Mouse (Mus musculus): ENCODE data around the gene Gm21915. TPM values are rescaled to one million over a fixed set of nuclear protein-coding genes. Genes with fewer than 3 reads are reported as not detected.

Gene Gm21915
- not detected for polyA plus RNA-seq (2012; fragmentation: generic; extraction: Trizol)
- long read RNA-seq, experiment 1, result 0 reads
- long read RNA-seq, experiment 2, result 0 reads

DNA sequence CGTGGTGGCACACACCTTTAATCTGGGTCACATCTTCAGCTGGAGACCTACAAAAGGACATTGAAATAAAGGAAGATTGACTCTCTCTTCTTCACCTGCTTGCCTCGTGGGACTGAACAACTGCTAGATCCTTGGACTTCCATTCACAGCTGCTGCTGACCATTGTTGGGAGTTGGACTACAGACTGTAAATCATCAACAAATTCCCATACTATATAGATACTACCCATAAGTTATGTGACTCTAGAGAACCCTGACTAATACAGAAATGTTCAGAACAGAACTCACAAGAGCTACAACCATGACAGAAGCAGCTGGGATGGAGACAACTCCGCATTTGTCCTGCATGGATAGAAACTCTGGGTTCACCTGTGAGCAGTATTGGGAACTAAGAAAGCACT, at the start of gene Gm21915:
TSS of gene Gm21915 (plus strand) at position 301 of the 400 bp plus-strand sequence.
- Histone ChIP-seq H3K79me2 (ENCODE audit: control insufficient read depth, insufficient read depth) (no peaks in the 10 kb centered on the region), H3K79me3 (ENCODE audit: low read depth) (no peaks in the 10 kb centered on the region), H3K4me3 (ENCODE audit: insufficient read depth, poor library complexity, severe bottlenecking) (no peak within 1 kb of the TSS), H3K27me3 (ENCODE audit: control insufficient read depth, insufficient read depth, insufficient read length) (no peaks in the 10 kb centered on the region), H3K36me3 (ENCODE audit: control insufficient read depth, insufficient read depth) (no peaks in the 10 kb centered on the region), H3ac (ENCODE audit: control insufficient read depth, insufficient read length, low read depth) (no peak within 1 kb of the TSS)
- TF ChIP-seq FOSL1 (IDR thresholded peaks at IDR 0.05; ENCODE audit: insufficient read depth, low read length, poor library complexity, severe bottlenecking) (no peak), CEBPB (IDR thresholded peaks at IDR 0.05; ENCODE audit: low read depth) (no peak), MAX (IDR thresholded peaks at IDR 0.05) (no peak), USF1 (IDR thresholded peaks at IDR 0.05; ENCODE audit: low read depth) (no peak), CTCF (IDR thresholded peaks at IDR 0.05; ENCODE audit: control insufficient read depth, insufficient read depth, insufficient read length) (no peak), MYOG (IDR thresholded peaks at IDR 0.05; ENCODE audit: control insufficient read depth, extremely low read depth, insufficient read length) (no peak), MYOD1 (IDR thresholded peaks at IDR 0.05; ENCODE audit: control insufficient read depth, insufficient read length, low read depth) (no peak)

DNA sequence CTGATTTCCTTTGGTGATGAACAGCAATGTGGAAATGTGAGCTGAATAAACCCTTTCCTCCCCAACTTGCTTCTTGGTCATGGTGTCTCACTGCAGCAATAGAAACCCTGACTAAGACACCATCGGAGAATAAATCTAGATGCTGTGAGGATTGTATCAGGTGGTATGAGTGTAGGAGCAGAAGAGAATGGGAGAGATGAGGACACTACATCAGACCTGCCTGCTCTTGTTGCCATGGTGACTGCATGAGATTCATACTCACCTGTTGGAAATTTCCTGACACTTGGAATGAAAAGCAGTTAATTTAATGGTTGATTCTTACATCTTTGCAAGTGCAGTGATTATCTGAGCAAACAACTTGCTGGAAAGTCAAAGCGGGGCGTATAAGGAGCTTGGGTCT, 48.1 kb upstream of the Gm21915 start:
- Histone ChIP-seq H3K4me3 (ENCODE audit: insufficient read depth, poor library complexity, severe bottlenecking) (no peak overlapping the region), H3K27me3 (ENCODE audit: control insufficient read depth, insufficient read depth, insufficient read length) (no peaks in the 10 kb centered on the region), H3K36me3 (ENCODE audit: control insufficient read depth, insufficient read depth) (no peaks in the 10 kb centered on the region), H3ac (ENCODE audit: control insufficient read depth, insufficient read length, low read depth) (no peak overlapping the region), H3K79me3 (ENCODE audit: low read depth) (no peaks in the 10 kb centered on the region), H3K79me2 (ENCODE audit: control insufficient read depth, insufficient read depth) (no peaks in the 10 kb centered on the region)
- no peak for TF ChIP-seq CTCF (IDR thresholded peaks at IDR 0.05; ENCODE audit: control insufficient read depth, insufficient read depth, insufficient read length)
- no peak for TF ChIP-seq USF1 (IDR thresholded peaks at IDR 0.05; ENCODE audit: low read depth)
- TF ChIP-seq MAX (IDR thresholded peaks at IDR 0.05), result no peak
- TF ChIP-seq MYOG (IDR thresholded peaks at IDR 0.05; ENCODE audit: control insufficient read depth, extremely low read depth, insufficient read length), result no peak
- TF ChIP-seq CEBPB (IDR thresholded peaks at IDR 0.05; ENCODE audit: low read depth), result no peak
- TF ChIP-seq MYOD1 (IDR thresholded peaks at IDR 0.05; ENCODE audit: control insufficient read depth, insufficient read length, low read depth), result no peak
- no peak for TF ChIP-seq FOSL1 (IDR thresholded peaks at IDR 0.05; ENCODE audit: insufficient read depth, low read length, poor library complexity, severe bottlenecking)

GRCm38 (mm10) chr9:40622793-40623192, 47.6 kb upstream of the Gm21915 start:
- Histone ChIP-seq H3K79me2 (ENCODE audit: control insufficient read depth, insufficient read depth) (no peaks in the 10 kb centered on the region), H3K4me3 (ENCODE audit: insufficient read depth, poor library complexity, severe bottlenecking) (no peak overlapping the region), H3K79me3 (ENCODE audit: low read depth) (no peaks in the 10 kb centered on the region), H3K27me3 (ENCODE audit: control insufficient read depth, insufficient read depth, insufficient read length) (no peaks in the 10 kb centered on the region), H3K36me3 (ENCODE audit: control insufficient read depth, insufficient read depth) (no peaks in the 10 kb centered on the region), H3ac (ENCODE audit: control insufficient read depth, insufficient read length, low read depth) (no peak overlapping the region)
- TF ChIP-seq USF1 (IDR thresholded peaks at IDR 0.05; ENCODE audit: low read depth) (no peak), MYOD1 (IDR thresholded peaks at IDR 0.05; ENCODE audit: control insufficient read depth, insufficient read length, low read depth) (no peak), MAX (IDR thresholded peaks at IDR 0.05) (no peak), CTCF (IDR thresholded peaks at IDR 0.05; ENCODE audit: control insufficient read depth, insufficient read depth, insufficient read length) (no peak), CEBPB (IDR thresholded peaks at IDR 0.05; ENCODE audit: low read depth) (no peak), MYOG (IDR thresholded peaks at IDR 0.05; ENCODE audit: control insufficient read depth, extremely low read depth, insufficient read length) (no peak), FOSL1 (IDR thresholded peaks at IDR 0.05; ENCODE audit: insufficient read depth, low read length, poor library complexity, severe bottlenecking) (no peak)

DNA sequence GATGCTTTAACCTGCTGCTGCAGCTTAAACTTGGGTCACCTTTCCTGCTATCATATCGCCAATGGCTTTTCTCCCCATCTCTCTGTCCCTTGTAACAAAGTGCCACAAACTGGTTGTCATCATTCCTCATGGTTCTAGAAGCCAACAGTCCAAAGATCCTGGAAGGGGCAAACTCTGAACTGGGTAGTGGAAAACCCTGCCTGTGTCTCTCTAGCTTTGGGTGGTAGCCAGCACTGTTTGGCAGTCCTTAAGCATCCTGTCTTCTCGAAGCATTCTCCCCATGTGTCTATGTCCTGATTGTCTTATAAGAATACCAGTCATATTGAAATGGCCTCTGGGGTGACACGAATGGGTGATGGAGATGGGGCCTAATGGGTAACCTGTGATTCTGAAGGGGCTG, 45.1 kb upstream of the Gm21915 start:
- no peaks in the 10 kb centered on the region for H3K36me3 ChIP-seq (ENCODE audit: control insufficient read depth, insufficient read depth)
- TF ChIP-seq MYOG (IDR thresholded peaks at IDR 0.05; ENCODE audit: control insufficient read depth, extremely low read depth, insufficient read length), result no peak
- TF ChIP-seq CEBPB (IDR thresholded peaks at IDR 0.05; ENCODE audit: low read depth), result no peak
- TF ChIP-seq USF1 (IDR thresholded peaks at IDR 0.05; ENCODE audit: low read depth), result no peak
- no peak for TF ChIP-seq FOSL1 (IDR thresholded peaks at IDR 0.05; ENCODE audit: insufficient read depth, low read length, poor library complexity, severe bottlenecking)
- no peak for TF ChIP-seq CTCF (IDR thresholded peaks at IDR 0.05; ENCODE audit: control insufficient read depth, insufficient read depth, insufficient read length)
- no peak for TF ChIP-seq MAX (IDR thresholded peaks at IDR 0.05)
- TF ChIP-seq MYOD1 (IDR thresholded peaks at IDR 0.05; ENCODE audit: control insufficient read depth, insufficient read length, low read depth), result no peak
- H3ac ChIP-seq (ENCODE audit: control insufficient read depth, insufficient read length, low read depth), result no peak overlapping the region
- H3K79me3 ChIP-seq (ENCODE audit: low read depth), result no peaks in the 10 kb centered on the region
- H3K27me3 ChIP-seq (ENCODE audit: control insufficient read depth, insufficient read depth, insufficient read length), result no peaks in the 10 kb centered on the region
- H3K4me3 ChIP-seq (ENCODE audit: insufficient read depth, poor library complexity, severe bottlenecking), result no peak overlapping the region
- no peaks in the 10 kb centered on the region for H3K79me2 ChIP-seq (ENCODE audit: control insufficient read depth, insufficient read depth)

DNA sequence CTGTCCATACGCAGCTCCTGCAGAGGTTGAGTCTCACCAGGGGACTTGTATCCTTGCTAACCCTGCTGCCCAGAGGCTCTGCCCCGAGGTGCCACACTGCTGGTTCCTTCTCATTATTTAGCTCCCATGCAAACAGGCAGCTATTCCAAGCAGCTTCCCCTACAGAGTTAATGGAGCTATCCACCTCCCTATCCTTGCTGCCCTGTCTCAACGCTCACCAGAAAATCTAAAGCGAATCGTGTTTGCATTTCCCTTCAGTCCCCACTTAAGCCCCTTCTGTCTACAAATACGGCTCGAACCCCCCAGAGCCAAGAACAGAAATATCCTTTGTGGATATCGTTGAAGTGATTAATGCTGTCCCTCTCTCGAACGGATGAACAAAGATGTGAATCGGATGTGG, 43.8 kb upstream of the Gm21915 start:
- Histone ChIP-seq H3K79me2 (ENCODE audit: control insufficient read depth, insufficient read depth) (no peaks in the 10 kb centered on the region), H3ac (ENCODE audit: control insufficient read depth, insufficient read length, low read depth) (no peak overlapping the region), H3K27me3 (ENCODE audit: control insufficient read depth, insufficient read depth, insufficient read length) (no peaks in the 10 kb centered on the region), H3K79me3 (ENCODE audit: low read depth) (no peaks in the 10 kb centered on the region), H3K36me3 (ENCODE audit: control insufficient read depth, insufficient read depth) (no peaks in the 10 kb centered on the region), H3K4me3 (ENCODE audit: insufficient read depth, poor library complexity, severe bottlenecking) (no peak overlapping the region)
- TF ChIP-seq FOSL1 (IDR thresholded peaks at IDR 0.05; ENCODE audit: insufficient read depth, low read length, poor library complexity, severe bottlenecking) (no peak), USF1 (IDR thresholded peaks at IDR 0.05; ENCODE audit: low read depth) (no peak), CEBPB (IDR thresholded peaks at IDR 0.05; ENCODE audit: low read depth) (no peak), MAX (IDR thresholded peaks at IDR 0.05) (no peak), MYOG (IDR thresholded peaks at IDR 0.05; ENCODE audit: control insufficient read depth, extremely low read depth, insufficient read length) (no peak), CTCF (IDR thresholded peaks at IDR 0.05; ENCODE audit: control insufficient read depth, insufficient read depth, insufficient read length) (no peak), MYOD1 (IDR thresholded peaks at IDR 0.05; ENCODE audit: control insufficient read depth, insufficient read length, low read depth) (no peak)
